Mouse (Mus musculus): ENCODE data around the gene Cyp26b1. TPM values are rescaled to one million over a fixed set of nuclear protein-coding genes. Genes with fewer than 3 reads are reported as not detected.

Cyp26b1 gene
- polyA plus RNA-seq, 2 experiments = 0.07 TPM; not detected in 1

DNA sequence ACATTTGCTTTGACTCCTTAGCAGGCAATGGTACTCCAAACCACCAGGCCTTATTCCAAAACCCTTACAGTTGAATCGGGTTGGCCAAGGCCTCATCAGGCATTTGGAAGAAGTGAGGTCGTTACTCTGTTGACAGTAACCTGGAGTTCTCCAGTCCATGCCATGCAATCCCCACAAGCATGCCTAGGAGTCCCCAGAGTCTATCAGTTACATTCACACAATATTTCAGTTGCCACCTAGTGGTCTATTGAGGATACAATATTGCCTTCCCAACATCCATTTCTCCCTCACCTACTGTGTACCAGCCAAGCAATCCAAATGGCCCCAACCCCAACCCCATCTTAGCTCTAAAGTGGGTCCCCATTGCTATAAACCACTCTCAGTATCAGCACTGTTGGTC lies 48.3 kb downstream of the Cyp26b1 start:
- no peaks in the 10 kb centered on the region for H3K27me3 ChIP-seq (ENCODE audit: control insufficient read depth, insufficient read depth, low read length)
- no peaks in the 10 kb centered on the region for H3K36me3 ChIP-seq (replicated peaks; ENCODE audit: control insufficient read depth, insufficient read depth, low read depth)
- no peak overlapping the region for H3K27ac ChIP-seq
- 32% methylated on average over 2 of the region's 2 CpGs for WGBS (ENCODE audit: insufficient replicate concordance)
- H3K4me2 ChIP-seq (ENCODE audit: low read depth) = no peak overlapping the region
- peak; percentile 41 for TF ChIP-seq CTCF (IDR thresholded peaks at IDR 0.05; ENCODE audit: low read depth)
- TF ChIP-seq EP300 (IDR thresholded peaks at IDR 0.05; ENCODE audit: low read depth) = no peak
- no peaks in the 10 kb centered on the region for H3K9me3 ChIP-seq (ENCODE audit: control insufficient read depth, low read length)
- no peaks in the 10 kb centered on the region for H3K4me1 ChIP-seq (replicated peaks; ENCODE audit: control insufficient read depth in 2 of 2, insufficient read depth in 2 of 2, low read length in 1 of 2)
- no peak overlapping the region for H3K4me3 ChIP-seq (ENCODE audit: insufficient read depth in 1 of 2, low read depth in 2 of 2, low read length in 2 of 2)
- H3K9ac ChIP-seq (replicated peaks) = no peak overlapping the region
- ATAC-seq (ENCODE audit: insufficient read depth) = no peak
- DNase-seq (ENCODE audit: low read depth in 3 of 3, low spot score in 3 of 3) = no peak

DNA sequence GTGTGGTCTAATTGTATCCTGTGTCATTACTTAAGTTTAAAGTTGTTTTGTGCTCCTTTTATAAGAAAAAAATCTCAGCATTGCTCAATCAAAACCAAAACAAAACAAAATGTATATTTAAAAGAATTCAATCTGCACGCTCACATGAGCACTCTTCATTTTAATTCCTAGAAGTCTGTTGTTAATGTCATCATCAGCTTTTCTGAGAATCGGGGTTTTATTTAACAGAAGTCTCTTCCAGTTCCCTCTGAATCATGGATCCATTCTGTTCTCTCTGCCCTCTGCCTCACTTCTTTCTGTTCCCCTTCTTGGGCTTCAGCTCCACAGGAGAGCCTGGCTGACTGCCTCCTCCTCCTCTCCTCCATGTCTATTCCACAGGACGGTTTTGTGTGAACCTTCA lies 49.3 kb downstream of the Cyp26b1 start:
- Histone ChIP-seq H3K4me2 (ENCODE audit: low read depth) (no peak overlapping the region), H3K9me3 (ENCODE audit: control insufficient read depth, low read length) (no peaks in the 10 kb centered on the region), H3K9ac (replicated peaks) (no peak overlapping the region), H3K4me1 (replicated peaks; ENCODE audit: control insufficient read depth in 2 of 2, insufficient read depth in 2 of 2, low read length in 1 of 2) (no peaks in the 10 kb centered on the region), H3K27ac (no peak overlapping the region), H3K27me3 (ENCODE audit: control insufficient read depth, insufficient read depth, low read length) (no peaks in the 10 kb centered on the region), H3K36me3 (replicated peaks; ENCODE audit: control insufficient read depth, insufficient read depth, low read depth) (no peaks in the 10 kb centered on the region), H3K4me3 (ENCODE audit: insufficient read depth in 1 of 2, low read depth in 2 of 2, low read length in 2 of 2) (no peak overlapping the region)
- 44% methylated on average over 3 of the region's 3 CpGs for WGBS (ENCODE audit: insufficient replicate concordance)
- ATAC-seq (ENCODE audit: insufficient read depth) (no peak), DNase-seq (ENCODE audit: low read depth in 3 of 3, low spot score in 3 of 3) (no peak)
- TF ChIP-seq EP300 (IDR thresholded peaks at IDR 0.05; ENCODE audit: low read depth) (no peak), CTCF (IDR thresholded peaks at IDR 0.05; ENCODE audit: low read depth) (no peak)

DNA sequence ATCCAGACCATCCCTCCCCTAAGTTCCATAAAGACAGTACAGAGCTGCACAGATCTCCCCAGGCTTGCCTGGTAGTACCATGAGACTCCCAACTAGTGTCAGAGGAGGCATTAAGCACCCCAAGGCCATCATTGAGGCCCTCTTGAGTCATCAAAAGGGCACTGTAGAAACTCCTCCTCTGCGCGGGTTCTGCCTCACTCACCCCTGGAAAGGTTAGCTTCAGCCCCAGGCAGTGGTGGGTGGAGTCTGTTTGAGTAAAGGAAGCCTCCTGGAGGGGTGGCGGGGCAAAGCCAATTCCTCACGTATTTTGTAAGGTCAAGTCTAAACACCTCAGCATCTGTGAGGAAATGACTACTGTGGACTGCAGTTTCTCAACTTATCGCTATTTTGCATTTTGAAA lies 50.2 kb downstream of the Cyp26b1 start:
- no peaks in the 10 kb centered on the region for H3K4me1 ChIP-seq (replicated peaks; ENCODE audit: control insufficient read depth in 2 of 2, insufficient read depth in 2 of 2, low read length in 1 of 2)
- ATAC-seq (ENCODE audit: insufficient read depth) (no peak), DNase-seq (ENCODE audit: low read depth in 3 of 3, low spot score in 3 of 3) (no peak)
- no peaks in the 10 kb centered on the region for H3K27me3 ChIP-seq (ENCODE audit: control insufficient read depth, insufficient read depth, low read length)
- 34% methylated on average over 5 of the region's 5 CpGs for WGBS (ENCODE audit: insufficient replicate concordance)
- no peak overlapping the region for H3K9ac ChIP-seq (replicated peaks)
- H3K4me3 ChIP-seq (ENCODE audit: insufficient read depth in 1 of 2, low read depth in 2 of 2, low read length in 2 of 2) = no peak overlapping the region
- no peak overlapping the region for H3K4me2 ChIP-seq (ENCODE audit: low read depth)
- no peak overlapping the region for H3K27ac ChIP-seq
- TF ChIP-seq EP300 (IDR thresholded peaks at IDR 0.05; ENCODE audit: low read depth) (no peak), CTCF (IDR thresholded peaks at IDR 0.05; ENCODE audit: low read depth) (no peak)
- H3K9me3 ChIP-seq (ENCODE audit: control insufficient read depth, low read length) = no peaks in the 10 kb centered on the region
- H3K36me3 ChIP-seq (replicated peaks; ENCODE audit: control insufficient read depth, insufficient read depth, low read depth) = no peaks in the 10 kb centered on the region

DNA sequence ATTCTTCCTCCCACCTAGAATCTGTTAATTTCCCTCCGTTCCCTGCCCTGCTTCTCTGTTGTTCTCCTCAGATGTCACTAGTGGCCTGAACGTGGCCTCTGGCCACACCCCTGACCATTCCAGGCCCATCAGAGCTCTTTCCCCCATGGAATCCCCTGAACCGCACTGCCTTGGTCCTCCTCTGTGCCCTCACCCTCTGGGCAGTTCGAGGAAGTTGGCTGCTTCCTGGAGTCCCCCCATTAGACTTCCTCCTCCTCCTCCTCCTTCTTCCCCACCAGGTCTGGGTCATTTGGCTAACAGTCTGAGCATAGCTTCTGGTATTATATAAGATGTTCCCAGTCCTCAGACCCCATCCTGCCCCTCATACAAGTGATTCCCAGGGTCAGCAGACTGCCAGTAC lies 53.8 kb downstream of the Cyp26b1 start:
- Histone ChIP-seq H3K36me3 (replicated peaks; ENCODE audit: control insufficient read depth, insufficient read depth, low read depth) (no peaks in the 10 kb centered on the region), H3K27me3 (ENCODE audit: control insufficient read depth, insufficient read depth, low read length) (no peaks in the 10 kb centered on the region), H3K4me2 (ENCODE audit: low read depth) (no peak overlapping the region), H3K9ac (replicated peaks) (no peak overlapping the region), H3K27ac (no peak overlapping the region), H3K4me3 (ENCODE audit: insufficient read depth in 1 of 2, low read depth in 2 of 2, low read length in 2 of 2) (no peak overlapping the region), H3K4me1 (replicated peaks; ENCODE audit: control insufficient read depth in 2 of 2, insufficient read depth in 2 of 2, low read length in 1 of 2) (no peaks in the 10 kb centered on the region), H3K9me3 (ENCODE audit: control insufficient read depth, low read length) (no peaks in the 10 kb centered on the region)
- no peak for TF ChIP-seq CTCF (IDR thresholded peaks at IDR 0.05; ENCODE audit: low read depth)
- no peak for TF ChIP-seq EP300 (IDR thresholded peaks at IDR 0.05; ENCODE audit: low read depth)
- no peak for DNase-seq (ENCODE audit: low read depth in 3 of 3, low spot score in 3 of 3)
- 23% methylated on average over 4 of the region's 4 CpGs for WGBS (ENCODE audit: insufficient replicate concordance)
- ATAC-seq (ENCODE audit: insufficient read depth) = no peak

DNA sequence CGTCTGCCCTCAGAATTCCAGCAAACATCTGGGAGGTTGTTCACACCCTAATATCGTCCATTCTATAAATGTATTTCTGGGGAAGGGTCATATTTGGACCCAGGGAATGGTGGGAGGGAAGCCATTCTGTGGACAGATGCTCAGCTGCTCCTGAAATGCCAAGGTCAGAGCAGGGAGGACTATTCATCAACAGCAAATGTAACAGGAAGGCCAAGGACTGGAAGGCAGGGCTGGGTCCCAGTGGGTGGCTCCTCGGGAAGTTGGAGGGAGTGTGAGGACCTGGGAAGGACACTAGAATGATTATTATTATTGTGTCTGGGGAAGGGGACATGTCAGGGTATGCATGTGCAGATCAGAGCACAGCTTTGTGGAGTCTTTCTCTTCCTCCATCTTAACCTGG lies 55.0 kb downstream of the Cyp26b1 start:
- ATAC-seq (ENCODE audit: insufficient read depth) (no peak), DNase-seq (ENCODE audit: low read depth in 3 of 3, low spot score in 3 of 3) (no peak)
- Histone ChIP-seq H3K9me3 (ENCODE audit: control insufficient read depth, low read length) (no peaks in the 10 kb centered on the region), H3K4me2 (ENCODE audit: low read depth) (no peak overlapping the region), H3K27me3 (ENCODE audit: control insufficient read depth, insufficient read depth, low read length) (no peaks in the 10 kb centered on the region), H3K27ac (no peak overlapping the region), H3K4me3 (ENCODE audit: insufficient read depth in 1 of 2, low read depth in 2 of 2, low read length in 2 of 2) (no peak overlapping the region), H3K9ac (replicated peaks) (no peak overlapping the region), H3K36me3 (replicated peaks; ENCODE audit: control insufficient read depth, insufficient read depth, low read depth) (no peaks in the 10 kb centered on the region), H3K4me1 (replicated peaks; ENCODE audit: control insufficient read depth in 2 of 2, insufficient read depth in 2 of 2, low read length in 1 of 2) (no peaks in the 10 kb centered on the region)
- 42% methylated on average over 3 of the region's 3 CpGs for WGBS (ENCODE audit: insufficient replicate concordance)
- no peak for TF ChIP-seq EP300 (IDR thresholded peaks at IDR 0.05; ENCODE audit: low read depth)
- TF ChIP-seq CTCF (IDR thresholded peaks at IDR 0.05; ENCODE audit: low read depth) = no peak
